Mouse (Mus musculus) gonadal fat pad, adult 2 months (tissue): ENCODE data around the gene Asns. TPM values are rescaled to one million over a fixed set of nuclear protein-coding genes. Genes with fewer than 3 reads are reported as not detected.

ENCODE experiments used
- DNase-seq: peaks from one replicate; pipeline ENCODE4 v3.0.0-alpha.2; 2012; ENCODE audit warnings: low read depth
- polyA plus RNA-seq: library from polyadenylated mRNA; depleted of rRNA; stranded (reverse); fragments of >200 nt; gene quantifications from 2 replicates; pipeline ENCODE4 v1.2.3, GENCODE M21; 2012; rRNA removed

The Asns gene
- polyA plus RNA-seq, result 32.4 and 35.5 TPM in 2 replicates

- DNase-seq, result no peak
Observed at GRCm38 (mm10) chr6:7692884-7693585, at the start of gene Asns. Gene Asns (minus strand): TSS chr6:7693254.

- no peak for DNase-seq
Observed at GRCm38 (mm10) chr6:7741721-7742120, 48.7 kb upstream of the Asns start.

GRCm38 (mm10) chr6:7737842-7738241, 44.8 kb upstream of the Asns start:
- no peak for DNase-seq

- DNase-seq, result peak; percentile 17
Observed at GRCm38 (mm10) chr6:7732754-7733708, 40.0 kb upstream of the Asns start.

GRCm38 (mm10) chr6:7732097-7732496, 39.0 kb upstream of the Asns start:
- DNase-seq, result no peak

GRCm38 (mm10) chr6:7729128-7729527, 36.1 kb upstream of the Asns start:
- DNase-seq, result no peak

- no peak for DNase-seq
Observed at GRCm38 (mm10) chr6:7728241-7728640, 35.2 kb upstream of the Asns start.

GRCm38 (mm10) chr6:7716236-7716635, 23.2 kb upstream of the Asns start:
- no peak for DNase-seq

GRCm38 (mm10) chr6:7714230-7714629, 21.2 kb upstream of the Asns start:
- no peak for DNase-seq

GRCm38 (mm10) chr6:7711837-7712330, 18.8 kb upstream of the Asns start:
- DNase-seq, result no peak

- DNase-seq, result no peak
Observed at GRCm38 (mm10) chr6:7708246-7708645, 15.2 kb upstream of the Asns start.

GRCm38 (mm10) chr6:7706796-7707195, 13.7 kb upstream of the Asns start:
- DNase-seq, result no peak

- DNase-seq, result no peak
Observed at GRCm38 (mm10) chr6:7697999-7698699, 5.1 kb upstream of the Asns start.

GRCm38 (mm10) chr6:7697077-7697643, 4.1 kb upstream of the Asns start:
- no peak for DNase-seq

GRCm38 (mm10) chr6:7696641-7697040, 3.6 kb upstream of the Asns start:
- DNase-seq, result no peak

- no peak for DNase-seq
Observed at GRCm38 (mm10) chr6:7695901-7696300, 2.8 kb upstream of the Asns start.

GRCm38 (mm10) chr6:7693666-7694065, 612 bp upstream of the Asns start:
- DNase-seq, result no peak

- no peak for DNase-seq
Observed at GRCm38 (mm10) chr6:7692451-7692850, 603 bp downstream of the Asns start.

GRCm38 (mm10) chr6:7692037-7692436, 1.0 kb downstream of the Asns start:
- DNase-seq, result no peak

GRCm38 (mm10) chr6:7690456-7690855, 2.6 kb downstream of the Asns start:
- no peak for DNase-seq

- DNase-seq, result no peak
Observed at GRCm38 (mm10) chr6:7689180-7689579, 3.9 kb downstream of the Asns start.

- DNase-seq, result no peak
Observed at GRCm38 (mm10) chr6:7686047-7686446, 7.0 kb downstream of the Asns start.
